Mouse (Mus musculus) small intestine, adult 2 months (tissue): Measurements from ENCODE around the gene Zfp775.

Source experiments
- CTCF ChIP-seq: fragments of 200-500 bp; IDR thresholded peaks from 2 replicates; pipeline ENCODE4 v1.5.1; 2012; ENCODE audit warnings: low read depth, mild to moderate bottlenecking, control low read depth, inconsistent platforms, low read length, moderate library complexity, mixed read lengths; ENCODE audit not compliant: insufficient replicate concordance, insufficient read length; ENCODE audit errors: extremely low read depth
- POLR2A ChIP-seq: fragments of 200-500 bp; IDR thresholded peaks from 2 replicates; pipeline ENCODE4 v1.6.1; 2012; ENCODE audit warnings: low read depth, mild to moderate bottlenecking, control low read depth, inconsistent platforms, low read length, moderate library complexity

GRCm38 (mm10) chr6:48589194-48589750, 12.6 kb upstream of the Zfp775 start, which contains the start of gene Gm45021:
- no peak for TF ChIP-seq CTCF
- TF ChIP-seq POLR2A = no peak
